Mouse (Mus musculus) hindbrain, embryonic 14.5 days (tissue): Measurements from ENCODE around the gene Sipa1. TPM values are rescaled to one million over a fixed set of nuclear protein-coding genes. Genes with fewer than 3 reads are reported as not detected.

ENCODE experiments used
- ATAC-seq: fragments of 200-750 bp; cut with Nextera tagmentation; 2 replicates; pipeline ENCODE4 v1.8.0; 2017; ENCODE audit warnings: moderate number of reproducible peaks, mild to moderate bottlenecking, moderate TSS enrichment, moderate library complexity; ENCODE audit not compliant: low FRiP score
- DNase-seq: peaks from one replicate; pipeline ENCODE4 v3.0.0-alpha.2; 2015; ENCODE audit warnings: low spot score
- H3K27ac ChIP-seq: fragments of 300-500 bp; sonication (generic); 2 replicates; pipeline ENCODE4 v1.5.1; 2014; ENCODE audit warnings: mild to moderate bottlenecking, moderate library complexity
- H3K27me3 ChIP-seq: fragments of 300-500 bp; sonication (generic); 2 replicates; pipeline ENCODE4 v1.6.1; 2014; ENCODE audit warnings: mild to moderate bottlenecking, low read length, mixed read lengths; ENCODE audit not compliant: control insufficient read depth, insufficient read depth
- H3K36me3 ChIP-seq: fragments of 300-500 bp; sonication (generic); replicated peaks from 2 replicates; pipeline ENCODE4 v1.6.1; 2014; ENCODE audit not compliant: control insufficient read depth, insufficient read depth
- H3K4me1 ChIP-seq: fragments of 300-500 bp; sonication (generic); replicated peaks from 2 replicates; pipeline ENCODE4 v1.6.1; 2014; ENCODE audit warnings: antibody characterized with exemption, low read length, mixed read lengths; ENCODE audit not compliant: control insufficient read depth, insufficient read depth
- H3K4me2 ChIP-seq: fragments of 300-500 bp; sonication (generic); replicated peaks from 2 replicates; pipeline ENCODE4 v1.6.1; 2014; ENCODE audit warnings: mild to moderate bottlenecking, moderate library complexity
- H3K4me3 ChIP-seq: fragments of 300-500 bp; sonication (generic); replicated peaks from 2 replicates; pipeline ENCODE4 v1.5.1; 2014; ENCODE audit warnings: mild to moderate bottlenecking, low read length
- H3K9ac ChIP-seq: fragments of 300-500 bp; sonication (generic); 2 replicates; pipeline ENCODE4 v1.6.1; 2014
- H3K9me3 ChIP-seq: fragments of 300-500 bp; sonication (generic); 2 replicates; pipeline ENCODE4 v1.6.1; 2016; ENCODE audit warnings: low read length; ENCODE audit not compliant: control insufficient read depth
- WGBS: fragments of 180-500 bp; shearing (Covaris S2); extraction: QIAGEN DNeasy Blood & Tissue Kit; methylation state at CpG from one replicate; pipeline ENCODE4 v1.1.7; 2014; 5-methylcytosine and 5-hydroxymethylcytosine counted together
- polyA plus RNA-seq: library from polyadenylated mRNA; unstranded; fragments of >200 nt; fragmentation: Nextera tagmentation; extraction: Ambion mirVana; gene quantifications from 2 replicates; pipeline ENCODE4 v1.2.1, GENCODE M21; 2014

The Sipa1 gene
- polyA plus RNA-seq, 1 experiment from 2014 or later: 16.2 TPM

DNA sequence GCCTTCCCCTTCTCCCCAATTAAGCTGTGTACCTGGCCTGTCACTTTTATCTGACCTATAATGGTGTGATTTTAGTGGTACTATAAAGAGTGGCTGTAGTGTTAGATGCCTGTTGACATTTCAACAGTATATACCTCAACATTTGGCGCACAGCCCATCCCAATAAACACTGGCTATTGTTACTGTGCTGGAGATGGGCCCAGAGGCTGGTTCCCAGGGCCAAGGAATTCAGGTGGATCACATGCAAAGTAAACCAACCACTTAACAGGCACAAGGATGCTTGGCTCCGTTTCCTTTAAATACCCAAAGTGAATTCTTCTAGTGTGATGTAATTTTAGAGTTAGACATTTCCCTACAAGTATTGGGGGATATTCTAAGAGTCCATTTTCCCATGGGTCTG, 48.6 kb downstream of the Sipa1 start:
- no peak for DNase-seq

DNA sequence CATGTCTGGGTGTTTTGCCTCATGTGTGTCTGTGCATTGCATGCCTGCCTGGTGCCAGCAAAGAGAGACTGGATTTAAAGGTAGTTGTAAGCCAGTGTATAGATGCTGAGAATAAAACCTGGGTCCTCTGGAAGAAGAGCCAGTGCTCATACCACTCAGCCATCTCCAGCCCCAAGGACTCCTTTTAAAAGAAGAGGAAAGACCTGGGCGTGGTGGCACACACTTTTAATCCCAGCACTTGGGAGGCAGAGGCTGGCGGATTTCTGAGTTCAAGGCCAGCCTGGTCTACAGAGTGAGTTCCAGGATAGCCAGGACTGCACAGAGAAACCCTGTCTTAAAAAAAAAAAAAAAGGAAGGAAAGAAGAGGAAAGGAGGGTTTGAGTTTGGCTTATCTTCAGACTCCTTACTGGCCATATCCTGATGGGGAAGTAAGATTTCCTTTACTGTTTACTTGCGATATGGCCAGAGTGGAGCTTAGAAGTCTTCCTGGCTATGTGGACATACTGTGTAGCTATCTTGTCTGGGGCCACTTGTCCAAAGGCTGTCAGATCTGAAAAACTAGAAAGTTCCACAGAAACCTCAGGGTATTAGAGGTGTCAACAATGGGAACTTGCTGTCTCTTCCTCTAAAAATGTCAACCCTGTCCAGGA, 50.6 kb downstream of the Sipa1 start:
- ATAC-seq: no peak
- Histone ChIP-seq H3K4me3 (no peak overlapping the region), H3K9me3 (no peaks in the 10 kb centered on the region), H3K4me1 (peaks cover 22% of the 10 kb centered on the region), H3K4me2 (no peak overlapping the region), H3K27me3 (0 out of 2 replicates have a peak, but pooled peaks cover 4% of the 10 kb centered on the region), H3K9ac (no peak overlapping the region), H3K27ac (no peak overlapping the region), H3K36me3 (peaks cover 7% of the 10 kb centered on the region)
- 76% methylated on average over 3 of the region's 3 CpGs for WGBS
- no peak for DNase-seq

More for the DNA sequence above, 48.6 kb downstream of the Sipa1 start:
- WGBS: 77% methylated on average over 2 of the region's 2 CpGs
- no peak overlapping the region for H3K4me3 ChIP-seq
- H3K9ac ChIP-seq: no peak overlapping the region
- no peak overlapping the region for H3K4me2 ChIP-seq
- H3K36me3 ChIP-seq: no peaks in the 10 kb centered on the region
- H3K4me1 ChIP-seq: peaks cover 10% of the 10 kb centered on the region
- no peaks in the 10 kb centered on the region for H3K9me3 ChIP-seq
- 0 out of 2 replicates have a peak, but pooled peaks cover 4% of the 10 kb centered on the region for H3K27me3 ChIP-seq
- no peak for ATAC-seq
- H3K27ac ChIP-seq: no peak overlapping the region

DNA sequence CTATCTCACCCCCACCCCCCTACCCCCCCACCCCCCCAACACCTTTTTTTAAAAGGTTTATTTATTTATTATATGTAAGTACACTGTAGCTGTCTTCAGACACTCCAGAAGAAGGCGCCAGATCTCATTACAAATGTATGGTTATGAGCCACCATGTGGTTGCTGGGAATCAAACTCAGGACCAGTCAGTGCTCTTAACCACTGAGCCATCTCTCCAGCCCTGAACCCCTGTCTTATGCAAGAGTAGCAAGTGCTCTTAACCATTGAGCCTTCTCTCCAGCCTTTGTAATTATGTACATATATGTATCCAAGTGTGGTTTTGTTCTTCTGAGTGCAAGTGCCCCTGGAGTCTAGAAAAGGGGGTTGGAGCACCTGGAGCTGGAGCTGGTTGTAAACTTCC, 51.5 kb downstream of the Sipa1 start:
- H3K27ac ChIP-seq: no peak overlapping the region
- no peak for DNase-seq
- peaks cover 22% of the 10 kb centered on the region for H3K4me1 ChIP-seq
- H3K9me3 ChIP-seq: no peaks in the 10 kb centered on the region
- no peak overlapping the region for H3K4me3 ChIP-seq
- 0 out of 2 replicates have a peak, but pooled peaks cover 4% of the 10 kb centered on the region for H3K27me3 ChIP-seq
- WGBS: 88% methylated on average over 1 of the region's 1 CpGs
- peaks cover 16% of the 10 kb centered on the region for H3K36me3 ChIP-seq
- no peak overlapping the region for H3K4me2 ChIP-seq
- no peak overlapping the region for H3K9ac ChIP-seq
- ATAC-seq: no peak

DNA sequence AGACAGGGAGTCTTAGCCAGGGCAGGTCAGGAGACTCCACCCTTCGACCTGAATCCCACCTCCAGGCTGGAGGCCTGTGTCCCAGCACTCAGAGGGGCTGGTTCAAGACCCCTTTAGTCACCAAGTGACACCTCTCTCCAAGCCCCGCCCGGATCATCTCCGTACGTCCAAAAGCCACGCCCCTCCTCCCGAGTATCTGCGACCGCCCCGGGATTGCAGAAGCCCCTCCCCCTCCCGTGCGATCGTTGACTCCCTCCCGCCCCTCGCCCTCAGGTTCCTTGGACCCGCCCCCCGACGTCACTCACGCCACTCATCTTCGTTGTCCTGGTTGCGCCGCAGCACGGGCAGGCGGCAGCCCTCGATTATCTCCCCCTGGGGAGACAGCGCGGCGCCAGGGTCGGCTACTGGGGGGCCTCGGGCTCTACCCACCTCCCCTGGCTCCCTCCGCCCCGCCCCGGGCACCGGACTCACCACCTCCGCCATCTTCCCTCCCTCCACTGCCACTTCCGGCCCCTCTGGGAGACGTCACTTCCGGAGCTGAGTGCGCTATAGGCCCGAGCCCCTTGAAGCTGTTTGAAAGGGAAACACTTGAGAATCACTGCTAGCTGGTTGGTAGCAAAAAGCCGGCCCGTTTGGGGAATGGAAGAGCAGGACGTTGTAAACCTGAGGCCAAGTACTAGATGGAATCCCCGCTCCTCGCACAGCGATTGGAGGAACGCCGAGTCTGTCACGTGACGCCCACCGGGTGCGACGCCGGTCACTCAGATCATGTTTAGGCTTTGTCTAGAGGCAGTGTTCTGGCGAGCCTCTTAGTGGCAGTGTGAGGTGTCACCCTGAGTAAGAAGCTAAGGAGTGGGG, 53.7 kb downstream of the Sipa1 start, which contains the start of gene Kat5:
Kat5 (minus strand) TSS at position 691 of the 858 bp plus-strand sequence.
- WGBS: under 1% methylated on average over 55 of the region's 55 CpGs
- no peaks in the 10 kb centered on the region for H3K27me3 ChIP-seq
- peak within 1 kb of the TSS; percentile 72 for H3K4me2 ChIP-seq
- DNase-seq (peak; percentile 94), ATAC-seq (peak; percentile 93)
- peaks cover 22% of the 10 kb centered on the region for H3K4me1 ChIP-seq
- H3K9ac ChIP-seq: peak within 1 kb of the TSS; percentile 65
- H3K9me3 ChIP-seq: no peaks in the 10 kb centered on the region
- peaks cover 38% of the 10 kb centered on the region for H3K36me3 ChIP-seq
- peak within 1 kb of the TSS; percentile 95 for H3K27ac ChIP-seq
- peak within 1 kb of the TSS; percentile 48 for H3K4me3 ChIP-seq

DNA sequence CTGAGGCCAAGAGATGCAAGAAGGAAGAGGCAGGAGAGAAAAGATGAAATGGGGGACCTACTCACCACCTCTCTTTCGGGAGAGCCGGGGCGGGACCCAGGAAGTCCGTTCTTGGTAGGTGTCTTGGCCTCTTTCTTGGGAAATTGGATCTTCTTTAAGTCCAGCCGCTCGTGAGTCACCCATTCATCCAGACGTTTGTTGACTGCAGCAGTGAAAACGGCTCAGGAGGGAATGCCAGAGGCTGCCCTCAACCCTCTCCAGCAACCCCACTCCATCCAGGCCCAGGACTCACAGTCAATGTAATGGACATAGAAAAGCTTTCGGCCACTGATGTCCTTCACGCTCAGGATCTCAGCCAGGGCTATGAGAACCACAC, 54.3 kb downstream of the Sipa1 start:
- WGBS: 60% methylated on average over 10 of the region's 10 CpGs
- no peaks in the 10 kb centered on the region for H3K9me3 ChIP-seq
- H3K36me3 ChIP-seq: peaks cover 44% of the 10 kb centered on the region
- no peaks in the 10 kb centered on the region for H3K27me3 ChIP-seq
- DNase-seq: no peak
- H3K4me1 ChIP-seq: peaks cover 22% of the 10 kb centered on the region
- ATAC-seq: no peak
- peak overlapping the region; percentile 48 for H3K4me3 ChIP-seq
- H3K27ac ChIP-seq: peak overlapping the region; percentile 95
- peak overlapping the region; percentile 72 for H3K4me2 ChIP-seq
- peak overlapping the region; percentile 65 for H3K9ac ChIP-seq

DNA sequence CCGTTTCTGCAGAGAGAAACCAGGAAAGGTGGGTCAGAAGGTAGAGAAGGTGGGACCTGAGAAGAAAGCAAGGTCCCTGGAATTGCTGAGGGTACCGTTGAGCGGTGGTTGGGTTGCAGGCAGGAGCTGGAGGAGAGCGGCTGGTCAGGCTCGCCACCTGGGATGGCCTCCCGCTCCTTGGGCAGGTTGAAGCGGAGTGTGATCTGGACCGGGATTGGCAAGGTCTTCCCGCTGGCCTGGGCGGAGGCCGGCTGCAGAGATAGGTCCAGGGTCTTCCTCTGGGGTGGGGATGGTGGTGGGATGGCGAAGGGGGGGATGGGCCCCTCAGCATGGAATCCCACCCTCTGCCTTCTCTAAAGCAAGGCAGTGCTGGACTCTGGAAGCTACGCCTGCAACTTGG, 54.8 kb downstream of the Sipa1 start:
- peak overlapping the region; percentile 72 for H3K4me2 ChIP-seq
- no peak overlapping the region for H3K27ac ChIP-seq
- 96% methylated on average over 13 of the region's 13 CpGs for whole genome bisulfite sequencing
- no peak for DNase-seq
- no peaks in the 10 kb centered on the region for H3K9me3 ChIP-seq
- H3K36me3 ChIP-seq: peaks cover 49% of the 10 kb centered on the region
- no peak for ATAC-seq
- H3K4me1 ChIP-seq: peaks cover 22% of the 10 kb centered on the region
- H3K9ac ChIP-seq: peak overlapping the region; percentile 65
- no peaks in the 10 kb centered on the region for H3K27me3 ChIP-seq
- peak overlapping the region; percentile 48 for H3K4me3 ChIP-seq

- Histone ChIP-seq H3K27me3 (no peaks in the 10 kb centered on the region), H3K27ac (no peak overlapping the region), H3K36me3 (peaks cover 57% of the 10 kb centered on the region), H3K9me3 (no peaks in the 10 kb centered on the region), H3K4me3 (no peak overlapping the region), H3K9ac (no peak overlapping the region), H3K4me1 (peaks cover 28% of the 10 kb centered on the region), H3K4me2 (no peak overlapping the region)
- WGBS: 95% methylated on average over 26 of the region's 26 CpGs
- no peak for ATAC-seq
- no peak for DNase-seq
Observed at GRCm38 (mm10) chr19:5607705-5608410, 55.6 kb downstream of the Sipa1 start.

GRCm38 (mm10) chr19:5606196-5606595, 57.3 kb downstream of the Sipa1 start:
- WGBS: 90% methylated on average over 8 of the region's 8 CpGs
- no peak for DNase-seq
- ATAC-seq: no peak

GRCm38 (mm10) chr19:5605126-5605525, 58.4 kb downstream of the Sipa1 start:
- 96% methylated on average over 7 of the region's 7 CpGs for WGBS
- Histone ChIP-seq H3K27me3 (no peaks in the 10 kb centered on the region), H3K9ac (no peak overlapping the region), H3K4me1 (peaks cover 27% of the 10 kb centered on the region), H3K9me3 (no peaks in the 10 kb centered on the region), H3K4me2 (no peak overlapping the region), H3K27ac (no peak overlapping the region), H3K4me3 (no peak overlapping the region), H3K36me3 (peaks cover 62% of the 10 kb centered on the region)
- no peak for ATAC-seq
- DNase-seq: no peak

More at GRCm38 (mm10) chr19:5606196-5606595, 57.3 kb downstream of the Sipa1 start:
- Histone ChIP-seq H3K27me3 (no peaks in the 10 kb centered on the region), H3K9ac (no peak overlapping the region), H3K9me3 (no peaks in the 10 kb centered on the region), H3K27ac (no peak overlapping the region), H3K4me3 (no peak overlapping the region), H3K4me1 (peaks cover 36% of the 10 kb centered on the region), H3K4me2 (no peak overlapping the region), H3K36me3 (peaks cover 62% of the 10 kb centered on the region)
